Mouse (Mus musculus) left cerebral cortex, postnatal 25 days (tissue): ENCODE results near the gene Nudt5. TPM values are rescaled to one million over a fixed set of nuclear protein-coding genes. Genes with fewer than 3 reads are reported as not detected.

Experiments
- DNase-seq, 2 experiments: peaks; one replicate each; pipeline ENCODE4 v3.0.0; 2022; ENCODE audit warnings: low spot score in 2 of 2, mixed read lengths in 1 of 2
- intact Hi-C: fragments of 180-260 bp; cut with DNase I; formaldehyde crosslinking; loops from one replicate; pipeline ENCODE4 v1.15.1; 2025
- total RNA-seq, 2 experiments: library from RNA; stranded (reverse); gene quantifications; 2 replicates each; pipeline ENCODE4 v1.2.3; 2021

Gene Nudt5
- total RNA-seq: 10 to 100 TPM; 23.8 to 25.7 TPM

- peak; percentile 95 to 96 for DNase-seq
- intact Hi-C loops: no loop called here
Measured at GRCm38 (mm10) chr2:5844873-5845631, at the start of gene Nudt5, which contains the start of gene Cdc123. Gene Nudt5 (plus strand): TSS chr2:5845019. Gene Cdc123 (minus strand): TSS chr2:5845164.

- DNase-seq: no peak
- intact Hi-C loops: no loop called here
Measured at GRCm38 (mm10) chr2:5797816-5798672, 46.8 kb upstream of the Nudt5 start.

GRCm38 (mm10) chr2:5801182-5801640 is 43.6 kb upstream of the Nudt5 start:
- intact Hi-C loops: no loop called here
- no peak for DNase-seq

GRCm38 (mm10) chr2:5801927-5802590 is 42.8 kb upstream of the Nudt5 start:
- intact Hi-C loops: no loop called here
- DNase-seq: no peak

GRCm38 (mm10) chr2:5804440-5805045 is 40.3 kb upstream of the Nudt5 start:
- intact Hi-C loops: loop anchor here (5.0 kb wide), 1 partner anchor 717 kb away; no protein-coding TSS in a partner anchor
- DNase-seq: no peak

GRCm38 (mm10) chr2:5805228-5805627 is 39.6 kb upstream of the Nudt5 start:
- DNase-seq: no peak
- intact Hi-C loops: loop anchor here (5.0 kb wide), 1 partner anchor 718 kb away; no protein-coding TSS in a partner anchor

GRCm38 (mm10) chr2:5806201-5806600 is 38.6 kb upstream of the Nudt5 start:
- peak in 1 of 2 experiments; percentile 29 for DNase-seq
- intact Hi-C loops: loop anchor here (5.0 kb wide), 1 partner anchor 719 kb away; no protein-coding TSS in a partner anchor

- DNase-seq: no peak
- intact Hi-C loops: no loop called here
Measured at GRCm38 (mm10) chr2:5810036-5810718, 34.6 kb upstream of the Nudt5 start.

GRCm38 (mm10) chr2:5811235-5811782 is 33.5 kb upstream of the Nudt5 start:
- intact Hi-C loops: no loop called here
- no peak for DNase-seq

- intact Hi-C loops: no loop called here
- no peak for DNase-seq
Measured at GRCm38 (mm10) chr2:5821264-5821663, 23.6 kb upstream of the Nudt5 start.

- intact Hi-C loops: no loop called here
- no peak for DNase-seq
Measured at GRCm38 (mm10) chr2:5822449-5822848, 22.4 kb upstream of the Nudt5 start.

GRCm38 (mm10) chr2:5824213-5824612 is 20.6 kb upstream of the Nudt5 start:
- intact Hi-C loops: no loop called here
- no peak for DNase-seq

- intact Hi-C loops: no loop called here
- DNase-seq: no peak
Measured at GRCm38 (mm10) chr2:5824685-5825084, 20.1 kb upstream of the Nudt5 start.

GRCm38 (mm10) chr2:5825265-5825913 is 19.4 kb upstream of the Nudt5 start:
- intact Hi-C loops: no loop called here
- DNase-seq: no peak

- DNase-seq: no peak
- intact Hi-C loops: no loop called here
Measured at GRCm38 (mm10) chr2:5840815-5841214, 4.0 kb upstream of the Nudt5 start.

GRCm38 (mm10) chr2:5844181-5844872 is 492 bp upstream of the Nudt5 start:
- DNase-seq: no peak
- intact Hi-C loops: no loop called here

GRCm38 (mm10) chr2:5845826-5846225 is 1.0 kb downstream of the Nudt5 start:
- no peak for DNase-seq
- intact Hi-C loops: no loop called here

GRCm38 (mm10) chr2:5851116-5851515 is 6.3 kb downstream of the Nudt5 start:
- intact Hi-C loops: no loop called here
- no peak for DNase-seq
